Mouse (Mus musculus) spleen, adult 2 months (tissue): Measurements from ENCODE around the gene Lsm5.

ENCODE experiments used
- CTCF ChIP-seq: fragments of 200-500 bp; IDR thresholded peaks from 2 replicates; pipeline ENCODE4 v1.5.1; 2011; ENCODE audit warnings: mild to moderate bottlenecking, inconsistent platforms; ENCODE audit not compliant: insufficient read depth, insufficient read length, insufficient replicate concordance; ENCODE audit errors: extremely low read depth
- POLR2A ChIP-seq: fragments of 200-500 bp; IDR thresholded peaks from 2 replicates; pipeline ENCODE4 v1.6.1; 2011; ENCODE audit warnings: low read depth, low read length, inconsistent platforms

- TF ChIP-seq CTCF, result no peak
- TF ChIP-seq POLR2A, result no peak
These were observed 14.6 kb upstream of the Lsm5 start for GRCm38 (mm10) chr6:56719071-56719470.
